In genomic region chr15:101772711-101773081, GRCm38 (mm10) we compare ENCODE assay signal across 8 mouse cellular contexts. TPM values are rescaled to one million over a fixed set of nuclear protein-coding genes. Genes with fewer than 3 reads are reported as not detected.
DNase-seq lines count a peak whose midpoint lies in the region; ATAC-seq and TF ChIP-seq lines count a peak whose summit lies in the region.

No protein-coding gene starts in this region.

- H3K36me3 ChIP-seq in kidney, embryonic 14.5 days (ENCODE audit: control insufficient read depth, insufficient read depth, low read length): no peaks in the 10 kb centered on the region
- H3K36me3 ChIP-seq in limb, embryonic 13.5 days: no peaks in the 10 kb centered on the region

- peak; percentile 73 for DNase-seq in 416B (ENCODE audit: low read depth)
- peak; percentile 83 for DNase-seq in heart, adult 8-10 months (ENCODE audit: low spot score)
- peak; percentile 17 to 68 for DNase-seq in monocyte, adult 2 months (ENCODE audit: low read depth in 1 of 2, low spot score in 2 of 2)
- peak; percentile 8 to 36 for DNase-seq in spleen, postnatal 36 days (ENCODE audit: low spot score in 2 of 2)

- H3K4me2 ChIP-seq in kidney, embryonic 14.5 days (replicated peaks; ENCODE audit: low read depth, low read length): no peak overlapping the region
- H3K4me2 ChIP-seq in limb, embryonic 13.5 days (replicated peaks): no peak overlapping the region

- no peaks in the 10 kb centered on the region; the same call in 1 of the 2 replicates for H3K27me3 ChIP-seq in kidney, embryonic 14.5 days (ENCODE audit: control insufficient read depth, insufficient read depth, low read length)
- H3K27me3 ChIP-seq in limb, embryonic 13.5 days: 0 out of 2 replicates have a peak, but pooled peaks cover 10% of the 10 kb centered on the region

- peak; percentile 73; the same call in 1 of the 2 replicates for ATAC-seq in kidney, embryonic 14.5 days (ENCODE audit: low FRiP score, low TSS enrichment)
- ATAC-seq in limb, embryonic 13.5 days (ENCODE audit: low FRiP score, low read depth): peak; percentile 74; the same call in 1 of the 2 replicates

- H3K9me3 ChIP-seq in kidney, embryonic 14.5 days (ENCODE audit: control insufficient read depth, low read length): no peaks in the 10 kb centered on the region
- no peaks in the 10 kb centered on the region for H3K9me3 ChIP-seq in limb, embryonic 13.5 days

- H3K9ac ChIP-seq in kidney, embryonic 14.5 days (ENCODE audit: low read depth, low read length): no peak overlapping the region
- no peak overlapping the region for H3K9ac ChIP-seq in limb, embryonic 13.5 days

- 9% methylated on average over 5 of the region's 5 CpGs for WGBS in kidney, embryonic 14.5 days
- 6% methylated on average over 5 of the region's 5 CpGs for WGBS in limb, embryonic 13.5 days

- TF ChIP-seq POLR2A in bone marrow macrophage, adult 2 months (IDR thresholded peaks at IDR 0.05; ENCODE audit: borderline replicate concordance, low read depth, low read length): no peak
- no peak for TF ChIP-seq POLR2A in embryonic fibroblast, embryonic 13.5 days (IDR thresholded peaks at IDR 0.05; ENCODE audit: low read depth, low read length)

- no peak overlapping the region for H3K4me3 ChIP-seq in bone marrow macrophage, adult 2 months (ENCODE audit: insufficient read depth, low read length)
- no peak overlapping the region for H3K4me3 ChIP-seq in embryonic fibroblast, embryonic 13.5 days (ENCODE audit: insufficient read depth, low read length)
- no peak overlapping the region for H3K4me3 ChIP-seq in kidney, embryonic 14.5 days (ENCODE audit: low read length)
- H3K4me3 ChIP-seq in limb, embryonic 13.5 days: no peak overlapping the region

- no peaks in the 10 kb centered on the region for H3K4me1 ChIP-seq in bone marrow macrophage, adult 2 months (ENCODE audit: control insufficient read depth, insufficient read depth, low read length)
- no peaks in the 10 kb centered on the region for H3K4me1 ChIP-seq in embryonic fibroblast, embryonic 13.5 days (ENCODE audit: control insufficient read depth, insufficient read depth, low read length)
- no peaks in the 10 kb centered on the region for H3K4me1 ChIP-seq in kidney, embryonic 14.5 days (ENCODE audit: control insufficient read depth, insufficient read depth, low read length)
- no peaks in the 10 kb centered on the region for H3K4me1 ChIP-seq in limb, embryonic 13.5 days

- no peak overlapping the region for H3K27ac ChIP-seq in bone marrow macrophage, adult 2 months (ENCODE audit: insufficient read depth, low read depth, low read length)
- no peak overlapping the region for H3K27ac ChIP-seq in embryonic fibroblast, embryonic 13.5 days (ENCODE audit: insufficient read depth, low read length)
- no peak overlapping the region for H3K27ac ChIP-seq in kidney, embryonic 14.5 days (ENCODE audit: low read depth, low read length)
- H3K27ac ChIP-seq in limb, embryonic 13.5 days: no peak overlapping the region

- TF ChIP-seq CTCF in bone marrow macrophage, adult 2 months (IDR thresholded peaks at IDR 0.05; ENCODE audit: low read depth, low read length): 0 out of 2 replicates have a peak, but pooled peaks have one; percentile 36
- peak; percentile 87; the same call in 1 of the 2 replicates for TF ChIP-seq CTCF in embryonic fibroblast, embryonic 13.5 days (IDR thresholded peaks at IDR 0.05; ENCODE audit: borderline replicate concordance, insufficient read depth, low read length)

RNA-seq across cellular contexts. Expression of gene Krt72, which starts 13.6 kb away (rescaled TPM):
- polyA plus RNA-seq in bone marrow macrophage, adult 2 months (2012; ENCODE audit: insufficient read depth, insufficient read length, missing spikeins): not detected in 2 replicates
- not detected in 2 replicates for polyA plus RNA-seq in embryonic fibroblast, embryonic 13.5 days (2011; ENCODE audit: insufficient read length, low read depth, missing spikeins)
- total RNA-seq in heart, adult 8-10 months (2022): not detected
- not detected in 2 replicates for polyA plus RNA-seq in kidney, embryonic 14.5 days (2014; fragmentation: Nextera tagmentation; extraction: Ambion mirVana)
- 0.11 and 0.49 TPM in 2 replicates for polyA plus RNA-seq in limb, embryonic 13.5 days (2015; fragmentation: Nextera tagmentation; extraction: Ambion mirVana)

RNA-seq across cellular contexts. Expression of gene Krt73, which starts 29.4 kb away (rescaled TPM):
- polyA plus RNA-seq in bone marrow macrophage, adult 2 months (2012; ENCODE audit: insufficient read depth, insufficient read length, missing spikeins): not detected in 2 replicates
- polyA plus RNA-seq in embryonic fibroblast, embryonic 13.5 days (2011; ENCODE audit: insufficient read length, low read depth, missing spikeins): not detected in 2 replicates
- total RNA-seq in heart, adult 8-10 months (2022): not detected
- not detected in 2 replicates for polyA plus RNA-seq in kidney, embryonic 14.5 days (2014; fragmentation: Nextera tagmentation; extraction: Ambion mirVana)
- not detected in 2 replicates for polyA plus RNA-seq in limb, embryonic 13.5 days (2015; fragmentation: Nextera tagmentation; extraction: Ambion mirVana)

RNA-seq across cellular contexts. Expression of gene Krt71, which starts 29.8 kb away (rescaled TPM):
- not detected in 2 replicates for polyA plus RNA-seq in bone marrow macrophage, adult 2 months (2012; ENCODE audit: insufficient read depth, insufficient read length, missing spikeins)
- not detected in 2 replicates for polyA plus RNA-seq in embryonic fibroblast, embryonic 13.5 days (2011; ENCODE audit: insufficient read length, low read depth, missing spikeins)
- total RNA-seq in heart, adult 8-10 months (2022): not detected
- polyA plus RNA-seq in kidney, embryonic 14.5 days (2014; fragmentation: Nextera tagmentation; extraction: Ambion mirVana): not detected in 2 replicates
- not detected in 2 replicates for polyA plus RNA-seq in limb, embryonic 13.5 days (2015; fragmentation: Nextera tagmentation; extraction: Ambion mirVana)

RNA-seq across cellular contexts. Expression of gene Krt2, which starts 45.3 kb away (rescaled TPM):
- not detected in 2 replicates for polyA plus RNA-seq in bone marrow macrophage, adult 2 months (2012; ENCODE audit: insufficient read depth, insufficient read length, missing spikeins)
- polyA plus RNA-seq in embryonic fibroblast, embryonic 13.5 days (2011; ENCODE audit: insufficient read length, low read depth, missing spikeins): not detected in 2 replicates
- not detected for total RNA-seq in heart, adult 8-10 months (2022)
- not detected in 2 replicates for polyA plus RNA-seq in kidney, embryonic 14.5 days (2014; fragmentation: Nextera tagmentation; extraction: Ambion mirVana)
- polyA plus RNA-seq in limb, embryonic 13.5 days (2015; fragmentation: Nextera tagmentation; extraction: Ambion mirVana): 0.47 and 0.57 TPM in 2 replicates

RNA-seq across cellular contexts. Expression of gene Krt5, which starts 60.0 kb away (rescaled TPM):
- polyA plus RNA-seq in bone marrow macrophage, adult 2 months (2012; ENCODE audit: insufficient read depth, insufficient read length, missing spikeins): 0.36 TPM in 1 of 2 replicates, not detected in the other
- polyA plus RNA-seq in embryonic fibroblast, embryonic 13.5 days (2011; ENCODE audit: insufficient read length, low read depth, missing spikeins): not detected in 2 replicates
- under 1 TPM in 1 of 4 experiments, not detected in 3; 0.40 TPM for total RNA-seq in heart, adult 8-10 months (2022)
- not detected in 2 replicates for polyA plus RNA-seq in kidney, embryonic 14.5 days (2014; fragmentation: Nextera tagmentation; extraction: Ambion mirVana)
- 199 and 235 TPM in 2 replicates for polyA plus RNA-seq in limb, embryonic 13.5 days (2015; fragmentation: Nextera tagmentation; extraction: Ambion mirVana)

Comparison
In these comparisons a context has a peak if more than half of its experiments do, and no peak if none do; other contexts are left out.
1. DNase-seq: peak in every context shown above with its lines; median percentile 83 in heart, adult 8-10 months; 73 in 416B; 42 in monocyte, adult 2 months; 22 in spleen, postnatal 36 days.